8 mouse cellular contexts compared by ENCODE assay signal in genomic region chr9:31997178-31998097, GRCm38 (mm10).
DNase-seq lines count a peak whose midpoint lies in the region; ATAC-seq lines count a peak whose summit lies in the region.

No protein-coding gene starts in this region.

- WGBS in forebrain, embryonic 13.5 days: 60% methylated on average over 25 of the region's 25 CpGs
- WGBS in forebrain, embryonic 12.5 days: 67% methylated on average over 25 of the region's 25 CpGs

- no peaks in the 10 kb centered on the region for H3K9me3 ChIP-seq in forebrain, embryonic 13.5 days (replicated peaks)
- no peaks in the 10 kb centered on the region for H3K9me3 ChIP-seq in forebrain, embryonic 12.5 days

- H3K4me3 ChIP-seq in forebrain, embryonic 13.5 days: no peak overlapping the region
- H3K4me3 ChIP-seq in forebrain, embryonic 12.5 days (replicated peaks): no peak overlapping the region

- no peak overlapping the region for H3K9ac ChIP-seq in forebrain, embryonic 13.5 days
- H3K9ac ChIP-seq in forebrain, embryonic 12.5 days: no peak overlapping the region

- DNase-seq in ES-CJ7 (ENCODE audit: low read depth, low spot score): peak; percentile 28
- DNase-seq in layer of hippocampus, adult 9-10 months (ENCODE audit: low spot score): peak; percentile 21
- DNase-seq in adrenal gland, postnatal 36 days: no peak
- no peak for DNase-seq in spleen, postnatal 10 days (ENCODE audit: low spot score in 2 of 2)

- ATAC-seq in forebrain, embryonic 13.5 days: peak; percentile 33; the same call in 1 of the 2 replicates
- ATAC-seq in forebrain, embryonic 12.5 days (ENCODE audit: low FRiP score): no peak
- peak; percentile 50 for ATAC-seq in granulocyte monocyte progenitor cell, adult 5-6 weeks (replicated peaks; ENCODE audit: poor library complexity, severe bottlenecking)
- ATAC-seq in megakaryocyte, adult 5-6 weeks (ENCODE audit: poor library complexity, severe bottlenecking): peak; percentile 62

- peaks cover 7% of the 10 kb centered on the region; the same call in 1 of the 2 replicates for H3K4me1 ChIP-seq in forebrain, embryonic 13.5 days
- H3K4me1 ChIP-seq in forebrain, embryonic 12.5 days: peaks cover 7% of the 10 kb centered on the region

- H3K4me2 ChIP-seq in forebrain, embryonic 13.5 days: no peak overlapping the region
- no peak overlapping the region for H3K4me2 ChIP-seq in forebrain, embryonic 12.5 days

- H3K36me3 ChIP-seq in forebrain, embryonic 13.5 days (ENCODE audit: poor library complexity, severe bottlenecking): no peaks in the 10 kb centered on the region
- H3K36me3 ChIP-seq in forebrain, embryonic 12.5 days (replicated peaks): no peaks in the 10 kb centered on the region

- H3K27ac ChIP-seq in forebrain, embryonic 13.5 days: 0 out of 2 replicates have a peak overlapping the region, but pooled peaks have one; percentile 14
- H3K27ac ChIP-seq in forebrain, embryonic 12.5 days: no peak overlapping the region

- H3K27me3 ChIP-seq in forebrain, embryonic 13.5 days: no peaks in the 10 kb centered on the region
- H3K27me3 ChIP-seq in forebrain, embryonic 12.5 days: no peaks in the 10 kb centered on the region; the same call in 1 of the 2 replicates

Comparison
In these comparisons a context has a peak if more than half of its experiments do, and no peak if none do; other contexts are left out.
1. DNase-seq: peak in ES-CJ7 (single experiment) and layer of hippocampus, adult 9-10 months (single experiment); none in adrenal gland, postnatal 36 days (0 of 2) and spleen, postnatal 10 days (0 of 2).